Mouse (Mus musculus) kidney, postnatal 4 days (tissue): ENCODE measurements around the gene Ccdc88c.
A peak's percentile ranks its signal among the peaks of the same experiment; 100 is the strongest.

Experiments used
- DNase-seq, 2 experiments: peaks; one replicate each; pipeline ENCODE4 v3.0.0; 2021; ENCODE audit warnings: mixed read lengths in 2 of 2

The Ccdc88c gene

GRCm38 (mm10) chr12:100996378-100996898, 32.4 kb downstream of the Ccdc88c start:
- no peak for DNase-seq

GRCm38 (mm10) chr12:100995607-100996377, 33.1 kb downstream of the Ccdc88c start:
- peak in 1 of 2 experiments; percentile 31 for DNase-seq

GRCm38 (mm10) chr12:100994140-100995015, 34.5 kb downstream of the Ccdc88c start:
- no peak for DNase-seq

- no peak for DNase-seq
Measured at GRCm38 (mm10) chr12:100993146-100993545, 35.7 kb downstream of the Ccdc88c start.

GRCm38 (mm10) chr12:100992505-100992904, 36.4 kb downstream of the Ccdc88c start:
- DNase-seq: no peak

GRCm38 (mm10) chr12:100991119-100991518, 37.7 kb downstream of the Ccdc88c start:
- DNase-seq: no peak

- DNase-seq: peak in 1 of 2 experiments; percentile 21
Measured at GRCm38 (mm10) chr12:100990291-100990690, 38.6 kb downstream of the Ccdc88c start.

- no peak for DNase-seq
Measured at GRCm38 (mm10) chr12:100989780-100990288, 39.0 kb downstream of the Ccdc88c start.

- no peak for DNase-seq
Measured at GRCm38 (mm10) chr12:100988324-100989130, 40.3 kb downstream of the Ccdc88c start.

- DNase-seq: no peak
Measured at GRCm38 (mm10) chr12:100986423-100986822, 42.4 kb downstream of the Ccdc88c start.

- DNase-seq: no peak
Measured at GRCm38 (mm10) chr12:100985793-100986157, 43.1 kb downstream of the Ccdc88c start.

- DNase-seq: no peak
Measured at GRCm38 (mm10) chr12:100985050-100985792, 43.6 kb downstream of the Ccdc88c start.

GRCm38 (mm10) chr12:100983565-100983964, 45.3 kb downstream of the Ccdc88c start:
- DNase-seq: no peak

- no peak for DNase-seq
Measured at GRCm38 (mm10) chr12:100982217-100982616, 46.6 kb downstream of the Ccdc88c start.

GRCm38 (mm10) chr12:100980551-100981008, 48.3 kb downstream of the Ccdc88c start:
- DNase-seq: no peak

- DNase-seq: no peak
Measured at GRCm38 (mm10) chr12:100979616-100980015, 49.2 kb downstream of the Ccdc88c start.

GRCm38 (mm10) chr12:100977958-100978725, 50.7 kb downstream of the Ccdc88c start:
- no peak for DNase-seq

- no peak for DNase-seq
Measured at GRCm38 (mm10) chr12:100977551-100977950, 51.3 kb downstream of the Ccdc88c start.

GRCm38 (mm10) chr12:100969808-100970207, 59.0 kb downstream of the Ccdc88c start:
- DNase-seq: no peak

GRCm38 (mm10) chr12:100967383-100967782, 61.5 kb downstream of the Ccdc88c start:
- DNase-seq: no peak

- peak in 1 of 2 experiments; percentile 33 for DNase-seq
Measured at GRCm38 (mm10) chr12:100966253-100966652, 62.6 kb downstream of the Ccdc88c start.
